Mouse (Mus musculus) C2C12 (cell line): ENCODE data around the gene Reep1. TPM values are rescaled to one million over a fixed set of nuclear protein-coding genes. Genes with fewer than 3 reads are reported as not detected.

ENCODE experiments used
- H3K27me3 ChIP-seq: one replicate; pipeline ENCODE4 v1.6.1; 2011; ENCODE audit not compliant: control insufficient read depth, insufficient read depth, insufficient read length
- H3K36me3 ChIP-seq: one replicate; pipeline ENCODE4 v1.6.1; 2011; ENCODE audit not compliant: control insufficient read depth, insufficient read depth
- H3K4me3 ChIP-seq: one replicate; pipeline ENCODE4 v1.5.1; 2011; ENCODE audit warnings: mild to moderate bottlenecking, control low read depth; ENCODE audit not compliant: poor library complexity, insufficient read depth, severe bottlenecking
- H3K79me2 ChIP-seq: one replicate; pipeline ENCODE4 v1.6.1; 2011; ENCODE audit not compliant: control insufficient read depth, insufficient read depth
- H3K79me3 ChIP-seq: one replicate; pipeline ENCODE4 v1.6.1; 2011; ENCODE audit warnings: low read depth, control low read depth
- H3ac ChIP-seq: one replicate; pipeline ENCODE3; 2011; ENCODE audit warnings: low read depth; ENCODE audit not compliant: control insufficient read depth, insufficient read length
- CEBPB ChIP-seq: IDR thresholded peaks from one replicate; pipeline ENCODE4 v1.6.1; 2011; ENCODE audit warnings: low read depth, mild to moderate bottlenecking, control low read depth, moderate library complexity
- CTCF ChIP-seq: IDR thresholded peaks from one replicate; pipeline ENCODE4 v1.5.1; 2011; ENCODE audit not compliant: control insufficient read depth, insufficient read depth, insufficient read length
- FOSL1 ChIP-seq: IDR thresholded peaks from one replicate; pipeline ENCODE4 v1.8.0; 2011; ENCODE audit warnings: mild to moderate bottlenecking, low read length; ENCODE audit not compliant: poor library complexity, insufficient read depth, severe bottlenecking
- MAX ChIP-seq: IDR thresholded peaks from one replicate; pipeline ENCODE4 v1.6.1; 2011; ENCODE audit warnings: mild to moderate bottlenecking, control low read depth
- MYOD1 ChIP-seq: IDR thresholded peaks from one replicate; pipeline ENCODE4 v1.6.1; 2011; ENCODE audit warnings: low read depth; ENCODE audit not compliant: control insufficient read depth, insufficient read length
- MYOG ChIP-seq: IDR thresholded peaks from one replicate; pipeline ENCODE4 v1.6.1; 2011; ENCODE audit not compliant: control insufficient read depth, insufficient read length; ENCODE audit errors: extremely low read depth
- USF1 ChIP-seq: IDR thresholded peaks from one replicate; pipeline ENCODE4 v1.6.1; 2011; ENCODE audit warnings: low read depth, mild to moderate bottlenecking, control low read depth, moderate library complexity
- polyA plus RNA-seq: library from polyadenylated mRNA; unstranded; fragments of >200 nt; fragmentation: generic; extraction: Trizol; gene quantifications from one replicate; pipeline ENCODE4 v1.2.1, GENCODE M21; 2012; ENCODE audit warnings: missing spikeins

Gene Reep1
- polyA plus RNA-seq, 1 experiment, result 0.14 TPM

- Histone ChIP-seq H3K27me3 (no peaks in the 10 kb centered on the region), H3ac (no peak overlapping the region), H3K79me2 (no peaks in the 10 kb centered on the region), H3K79me3 (no peaks in the 10 kb centered on the region), H3K4me3 (no peak overlapping the region), H3K36me3 (no peaks in the 10 kb centered on the region)
- TF ChIP-seq USF1 (no peak), MYOD1 (no peak), CTCF (no peak), FOSL1 (no peak), MYOG (no peak), CEBPB (no peak), MAX (no peak)
These were observed 19.3 kb downstream of the Reep1 start for GRCm38 (mm10) chr6:71726710-71727109.

GRCm38 (mm10) chr6:71728306-71728705, 20.9 kb downstream of the Reep1 start:
- no peaks in the 10 kb centered on the region for H3K79me2 ChIP-seq
- no peak overlapping the region for H3ac ChIP-seq
- H3K36me3 ChIP-seq, result no peaks in the 10 kb centered on the region
- no peak overlapping the region for H3K4me3 ChIP-seq
- no peaks in the 10 kb centered on the region for H3K79me3 ChIP-seq
- TF ChIP-seq MYOD1 (no peak), USF1 (no peak)
- H3K27me3 ChIP-seq, result no peaks in the 10 kb centered on the region

- TF ChIP-seq FOSL1 (no peak), MAX (no peak), MYOD1 (no peak), USF1 (no peak), CEBPB (no peak)
- H3ac ChIP-seq, result no peak overlapping the region
- no peaks in the 10 kb centered on the region for H3K27me3 ChIP-seq
- no peak overlapping the region for H3K4me3 ChIP-seq
- H3K79me3 ChIP-seq, result no peaks in the 10 kb centered on the region
- no peaks in the 10 kb centered on the region for H3K36me3 ChIP-seq
- no peaks in the 10 kb centered on the region for H3K79me2 ChIP-seq
These were observed 27.7 kb downstream of the Reep1 start for GRCm38 (mm10) chr6:71734910-71735599.

- Histone ChIP-seq H3K27me3 (no peaks in the 10 kb centered on the region), H3K79me3 (no peaks in the 10 kb centered on the region), H3ac (no peak overlapping the region), H3K79me2 (no peaks in the 10 kb centered on the region), H3K36me3 (no peaks in the 10 kb centered on the region), H3K4me3 (no peak overlapping the region)
- no peak for TF ChIP-seq MAX
- TF ChIP-seq CTCF, result no peak
- no peak for TF ChIP-seq MYOG
- no peak for TF ChIP-seq USF1
- TF ChIP-seq FOSL1, result no peak
- TF ChIP-seq CEBPB, result no peak
These were observed 28.2 kb downstream of the Reep1 start for GRCm38 (mm10) chr6:71735600-71736010.

- no peaks in the 10 kb centered on the region for H3K27me3 ChIP-seq
- no peak overlapping the region for H3ac ChIP-seq
- H3K79me2 ChIP-seq, result no peaks in the 10 kb centered on the region
- H3K79me3 ChIP-seq, result no peaks in the 10 kb centered on the region
- no peak for TF ChIP-seq CEBPB
- no peak for TF ChIP-seq MYOG
- TF ChIP-seq USF1, result no peak
- TF ChIP-seq MAX, result no peak
- no peak for TF ChIP-seq MYOD1
- TF ChIP-seq CTCF, result no peak
- TF ChIP-seq FOSL1, result no peak
- no peak overlapping the region for H3K4me3 ChIP-seq
- H3K36me3 ChIP-seq, result no peaks in the 10 kb centered on the region
These were observed 28.7 kb downstream of the Reep1 start for GRCm38 (mm10) chr6:71736101-71736500.

- H3ac ChIP-seq, result no peak overlapping the region
- H3K79me2 ChIP-seq, result no peaks in the 10 kb centered on the region
- no peaks in the 10 kb centered on the region for H3K79me3 ChIP-seq
- no peak overlapping the region for H3K4me3 ChIP-seq
- no peaks in the 10 kb centered on the region for H3K36me3 ChIP-seq
- no peaks in the 10 kb centered on the region for H3K27me3 ChIP-seq
- no peak for TF ChIP-seq USF1
- no peak for TF ChIP-seq MYOG
- TF ChIP-seq MYOD1, result no peak
- TF ChIP-seq MAX, result no peak
- no peak for TF ChIP-seq CEBPB
- no peak for TF ChIP-seq FOSL1
- TF ChIP-seq CTCF, result no peak
These were observed 29.8 kb downstream of the Reep1 start for GRCm38 (mm10) chr6:71737202-71737601.
